10 mouse cellular contexts compared by ENCODE assay signal in genomic region chr6:116055001-116055471, GRCm38 (mm10).
DNase-seq lines count a peak whose midpoint lies in the region; ATAC-seq lines count a peak whose summit lies in the region.
"Had no signal": no experiment of that assay in that cellular context is flagged by ENCODE, and none has a peak within 500 bp of the region (broad histone marks: within the 10 kb centered on the region; RNA-seq: fewer than 3 reads in every experiment).

No protein-coding gene starts in this region.

- no peak overlapping the region for H3K9ac ChIP-seq in midbrain, embryonic 11.5 days (ENCODE audit: low read length)
- no peak overlapping the region for H3K9ac ChIP-seq in midbrain, embryonic 13.5 days (replicated peaks)
- H3K9ac ChIP-seq in forebrain, embryonic 16.5 days (replicated peaks; ENCODE audit: low read depth, low read length), result no peak overlapping the region
- H3K9ac ChIP-seq: embryonic facial prominence, embryonic 15.5 days had no signal

- no peak overlapping the region for H3K27ac ChIP-seq in midbrain, embryonic 11.5 days (ENCODE audit: low read depth, low read length)
- no peak overlapping the region for H3K27ac ChIP-seq in midbrain, embryonic 13.5 days
- H3K27ac ChIP-seq in forebrain, embryonic 16.5 days (ENCODE audit: low read length), result peak overlapping the region; percentile 57
- H3K27ac ChIP-seq: embryonic facial prominence, embryonic 15.5 days had no signal

- H3K4me3 ChIP-seq in midbrain, embryonic 11.5 days (ENCODE audit: low read depth, low read length), result no peak overlapping the region
- no peak overlapping the region for H3K4me3 ChIP-seq in midbrain, embryonic 13.5 days (replicated peaks)
- H3K4me3 ChIP-seq in forebrain, embryonic 16.5 days (replicated peaks; ENCODE audit: low read length), result peak overlapping the region; percentile 30
- H3K4me3 ChIP-seq: embryonic facial prominence, embryonic 15.5 days; megakaryocyte, embryonic 14.5 days had no signal

- H3K4me2 ChIP-seq in midbrain, embryonic 11.5 days, result no peak overlapping the region
- no peak overlapping the region for H3K4me2 ChIP-seq in midbrain, embryonic 13.5 days (replicated peaks)
- peak overlapping the region; percentile 53 for H3K4me2 ChIP-seq in forebrain, embryonic 16.5 days (ENCODE audit: low read length)
- H3K4me2 ChIP-seq: embryonic facial prominence, embryonic 15.5 days had no signal

- ATAC-seq in midbrain, embryonic 11.5 days (ENCODE audit: low FRiP score), result no peak
- no peak for ATAC-seq in midbrain, embryonic 13.5 days
- ATAC-seq in forebrain, embryonic 16.5 days, result peak; percentile 82

- WGBS in midbrain, embryonic 11.5 days, result 86% methylated on average over 1 of the region's 1 CpGs
- 88% methylated on average over 1 of the region's 1 CpGs for WGBS in midbrain, embryonic 13.5 days
- 12% methylated on average over 1 of the region's 1 CpGs for WGBS in forebrain, embryonic 16.5 days

- no peaks in the 10 kb centered on the region for H3K36me3 ChIP-seq in midbrain, embryonic 11.5 days (ENCODE audit: control insufficient read depth, insufficient read depth, low read length)
- H3K36me3 ChIP-seq in midbrain, embryonic 13.5 days, result no peaks in the 10 kb centered on the region
- no peaks in the 10 kb centered on the region for H3K36me3 ChIP-seq in forebrain, embryonic 16.5 days (ENCODE audit: control insufficient read depth, insufficient read depth)
- H3K36me3 ChIP-seq: embryonic facial prominence, embryonic 15.5 days had no signal

- H3K4me1 ChIP-seq in midbrain, embryonic 11.5 days (ENCODE audit: control insufficient read depth, insufficient read depth, low read length), result peaks cover 12% of the 10 kb centered on the region
- peaks cover 40% of the 10 kb centered on the region for H3K4me1 ChIP-seq in midbrain, embryonic 13.5 days (replicated peaks)
- peaks cover 48% of the 10 kb centered on the region for H3K4me1 ChIP-seq in forebrain, embryonic 16.5 days (replicated peaks; ENCODE audit: control insufficient read depth, insufficient read depth, low read length)

- H3K27me3 ChIP-seq in midbrain, embryonic 11.5 days (ENCODE audit: control insufficient read depth, insufficient read depth, low read length), result no peaks in the 10 kb centered on the region
- H3K27me3 ChIP-seq in midbrain, embryonic 13.5 days, result no peaks in the 10 kb centered on the region
- H3K27me3 ChIP-seq in forebrain, embryonic 16.5 days (replicated peaks; ENCODE audit: control insufficient read depth, insufficient read depth, low read length), result no peaks in the 10 kb centered on the region
- H3K27me3 ChIP-seq: embryonic facial prominence, embryonic 15.5 days; megakaryocyte, embryonic 14.5 days had no signal

- DNase-seq in adrenal gland, adult 2 months, result peak; percentile 45
- DNase-seq in adrenal gland, postnatal 4 days (ENCODE audit: low spot score in 2 of 2), result no peak
- DNase-seq in midbrain, embryonic 11.5 days (ENCODE audit: low spot score, missing footprints), result peak; percentile 77
- DNase-seq in layer of hippocampus, postnatal 10 days (ENCODE audit: low spot score in 2 of 2), result peak; percentile 44 to 54
- DNase-seq in right cerebral cortex, postnatal 25 days, result peak; percentile 49
- DNase-seq in embryo, embryonic 10 days (ENCODE audit: low spot score), result no peak

- no peaks in the 10 kb centered on the region for H3K9me3 ChIP-seq in midbrain, embryonic 11.5 days (ENCODE audit: control insufficient read depth, low read length)
- H3K9me3 ChIP-seq in midbrain, embryonic 13.5 days, result no peaks in the 10 kb centered on the region
- no peaks in the 10 kb centered on the region for H3K9me3 ChIP-seq in forebrain, embryonic 16.5 days (ENCODE audit: control insufficient read depth, low read length)
- H3K9me3 ChIP-seq: embryonic facial prominence, embryonic 15.5 days; megakaryocyte, embryonic 14.5 days had no signal

Comparison
In these comparisons a context has a peak if more than half of its experiments do, and no peak if none do; other contexts are left out.
1. DNase-seq: peak in adrenal gland, adult 2 months (single experiment), midbrain, embryonic 11.5 days (single experiment), layer of hippocampus, postnatal 10 days (2 of 2) and right cerebral cortex, postnatal 25 days (single experiment); none in adrenal gland, postnatal 4 days (0 of 2) and embryo, embryonic 10 days (single experiment).